Mouse (Mus musculus): ENCODE results near the gene Gm17949. TPM values are rescaled to one million over a fixed set of nuclear protein-coding genes. Genes with fewer than 3 reads are reported as not detected.
A peak's percentile ranks its signal among the peaks of the same experiment; 100 is the strongest.

Gm17949 gene
- polyA plus RNA-seq, 1 experiment from 2014 or later, result 0.43 TPM

GRCm38 (mm10) chr17:57061069-57061468 is 49.8 kb downstream of the Gm17949 start:
- peaks cover 40% of the 10 kb centered on the region for H3K4me1 ChIP-seq (replicated peaks)
- H3K9me3 ChIP-seq, result no peaks in the 10 kb centered on the region
- peak overlapping the region; percentile 74 for H3K4me3 ChIP-seq
- 41% methylated on average over 10 of the region's 10 CpGs for WGBS
- H3K27ac ChIP-seq, result no peak overlapping the region
- no peak for DNase-seq (ENCODE audit: low spot score)
- peaks cover 58% of the 10 kb centered on the region for H3K27me3 ChIP-seq (ENCODE audit: insufficient read depth, poor library complexity, severe bottlenecking)
- peaks cover 10% of the 10 kb centered on the region for H3K36me3 ChIP-seq

- H3K27ac ChIP-seq, result peak overlapping the region; percentile 45; the same call in 1 of the 2 replicates
- no peaks in the 10 kb centered on the region for H3K9me3 ChIP-seq
- peaks cover 40% of the 10 kb centered on the region for H3K4me1 ChIP-seq (replicated peaks)
- H3K36me3 ChIP-seq, result 0 out of 2 replicates have a peak, but pooled peaks cover 5% of the 10 kb centered on the region
- H3K27me3 ChIP-seq (ENCODE audit: insufficient read depth, poor library complexity, severe bottlenecking), result peaks cover 65% of the 10 kb centered on the region
- peak overlapping the region; percentile 47 for H3K4me3 ChIP-seq
- WGBS, result under 1% methylated on average over 39 of the region's 39 CpGs
- no peak for DNase-seq (ENCODE audit: low spot score)
Measured at GRCm38 (mm10) chr17:57062011-57062521, 50.8 kb downstream of the Gm17949 start.

GRCm38 (mm10) chr17:57062548-57062947 is 51.3 kb downstream of the Gm17949 start:
- no peak for DNase-seq (ENCODE audit: low spot score)
- peaks cover 65% of the 10 kb centered on the region for H3K27me3 ChIP-seq (ENCODE audit: insufficient read depth, poor library complexity, severe bottlenecking)
- WGBS, result under 1% methylated on average over 22 of the region's 22 CpGs
- H3K4me3 ChIP-seq, result peak overlapping the region; percentile 47
- H3K9me3 ChIP-seq, result no peaks in the 10 kb centered on the region
- H3K36me3 ChIP-seq, result 0 out of 2 replicates have a peak, but pooled peaks cover 5% of the 10 kb centered on the region
- peaks cover 40% of the 10 kb centered on the region for H3K4me1 ChIP-seq (replicated peaks)
- H3K27ac ChIP-seq, result peak overlapping the region; percentile 45; the same call in 1 of the 2 replicates

GRCm38 (mm10) chr17:57063031-57063430 is 51.8 kb downstream of the Gm17949 start:
- H3K27ac ChIP-seq, result no peak overlapping the region
- peak overlapping the region; percentile 22; the same call in 1 of the 2 replicates for H3K4me3 ChIP-seq
- peaks cover 62% of the 10 kb centered on the region for H3K27me3 ChIP-seq (ENCODE audit: insufficient read depth, poor library complexity, severe bottlenecking)
- 13% methylated on average over 8 of the region's 8 CpGs for WGBS
- no peaks in the 10 kb centered on the region for H3K36me3 ChIP-seq
- no peak for DNase-seq (ENCODE audit: low spot score)
- H3K9me3 ChIP-seq, result no peaks in the 10 kb centered on the region
- peaks cover 39% of the 10 kb centered on the region for H3K4me1 ChIP-seq (replicated peaks)

GRCm38 (mm10) chr17:57066908-57067307 is 55.6 kb downstream of the Gm17949 start:
- Histone ChIP-seq H3K36me3 (no peaks in the 10 kb centered on the region), H3K27me3 (ENCODE audit: insufficient read depth, poor library complexity, severe bottlenecking) (peaks cover 52% of the 10 kb centered on the region)
- 64% methylated on average over 5 of the region's 5 CpGs for WGBS

GRCm38 (mm10) chr17:57070272-57070671 is 59.0 kb downstream of the Gm17949 start:
- Histone ChIP-seq H3K9me3 (no peaks in the 10 kb centered on the region), H3K27ac (peak overlapping the region; percentile 78), H3K27me3 (ENCODE audit: insufficient read depth, poor library complexity, severe bottlenecking) (peaks cover 25% of the 10 kb centered on the region), H3K4me1 (replicated peaks) (peaks cover 17% of the 10 kb centered on the region), H3K4me3 (peak overlapping the region; percentile 41), H3K36me3 (no peaks in the 10 kb centered on the region)
- DNase-seq (ENCODE audit: low spot score), result no peak
- WGBS, result 11% methylated on average over 9 of the region's 9 CpGs

More at GRCm38 (mm10) chr17:57066908-57067307, 55.6 kb downstream of the Gm17949 start:
- no peaks in the 10 kb centered on the region for H3K9me3 ChIP-seq
- peaks cover 24% of the 10 kb centered on the region for H3K4me1 ChIP-seq (replicated peaks)
- no peak overlapping the region for H3K27ac ChIP-seq
- H3K4me3 ChIP-seq, result no peak overlapping the region
- no peak for DNase-seq (ENCODE audit: low spot score)

- peaks cover 21% of the 10 kb centered on the region for H3K27me3 ChIP-seq (ENCODE audit: insufficient read depth, poor library complexity, severe bottlenecking)
- peaks cover 14% of the 10 kb centered on the region for H3K4me1 ChIP-seq (replicated peaks)
- peak overlapping the region; percentile 78 for H3K27ac ChIP-seq
- WGBS, result 3% methylated on average over 11 of the region's 11 CpGs
- H3K9me3 ChIP-seq, result no peaks in the 10 kb centered on the region
- peak overlapping the region; percentile 41 for H3K4me3 ChIP-seq
- DNase-seq (ENCODE audit: low spot score), result peak; percentile 67
- no peaks in the 10 kb centered on the region for H3K36me3 ChIP-seq
Measured at GRCm38 (mm10) chr17:57070699-57071098, 59.4 kb downstream of the Gm17949 start.

Other genes starting within 250 kb of the Gm17949 start
- gene Dus3l, start 246.7 kb upstream of the Gm17949 start, polyA plus RNA-seq (2016; fragmentation: Nextera tagmentation; extraction: Ambion mirVana), result 44.1 and 47.6 TPM in 2 replicates
- gene Prr22, start 241.2 kb upstream of the Gm17949 start, polyA plus RNA-seq (2016; fragmentation: Nextera tagmentation; extraction: Ambion mirVana), result 1.3 TPM in 2 replicates
- gene Rfx2, start 180.5 kb upstream of the Gm17949 start, polyA plus RNA-seq (2016; fragmentation: Nextera tagmentation; extraction: Ambion mirVana), result 10.9 and 13.8 TPM in 2 replicates
- gene Acsbg2, start 137.0 kb upstream of the Gm17949 start, polyA plus RNA-seq (2016; fragmentation: Nextera tagmentation; extraction: Ambion mirVana), result not detected in 2 replicates
- 0.54 and 0.63 TPM in 2 replicates for gene 1700061G19Rik, start 136.0 kb upstream of the Gm17949 start, polyA plus RNA-seq (2016; fragmentation: Nextera tagmentation; extraction: Ambion mirVana)
- 65.4 and 82.4 TPM in 2 replicates for gene Mllt1, start 76.1 kb upstream of the Gm17949 start, polyA plus RNA-seq (2016; fragmentation: Nextera tagmentation; extraction: Ambion mirVana)
- gene Acer1, start 29.3 kb upstream of the Gm17949 start, polyA plus RNA-seq (2016; fragmentation: Nextera tagmentation; extraction: Ambion mirVana), result not detected in 2 replicates
- gene Clpp, start 21.2 kb upstream of the Gm17949 start, polyA plus RNA-seq (2016; fragmentation: Nextera tagmentation; extraction: Ambion mirVana), result 166 and 170 TPM in 2 replicates
- gene Alkbh7, start 14.1 kb upstream of the Gm17949 start, polyA plus RNA-seq (2016; fragmentation: Nextera tagmentation; extraction: Ambion mirVana), result 35.5 TPM in 2 replicates
- gene Pspn, start 11.5 kb upstream of the Gm17949 start, polyA plus RNA-seq (2016; fragmentation: Nextera tagmentation; extraction: Ambion mirVana), result not detected in 2 replicates
- gene Gtf2f1, start 181 bp upstream of the Gm17949 start, polyA plus RNA-seq (2016; fragmentation: Nextera tagmentation; extraction: Ambion mirVana), result 71.0 and 78.3 TPM in 2 replicates
- gene Khsrp, start 20.1 kb downstream of the Gm17949 start, polyA plus RNA-seq (2016; fragmentation: Nextera tagmentation; extraction: Ambion mirVana), result 51.1 and 52.0 TPM in 2 replicates
- gene Slc25a41, start 30.2 kb downstream of the Gm17949 start, polyA plus RNA-seq (2016; fragmentation: Nextera tagmentation; extraction: Ambion mirVana), result not detected in 2 replicates
- gene Crb3, start 47.6 kb downstream of the Gm17949 start, polyA plus RNA-seq (2016; fragmentation: Nextera tagmentation; extraction: Ambion mirVana), result 5.1 and 8.2 TPM in 2 replicates
- 10.5 and 16.2 TPM in 2 replicates for gene Slc25a23, start 48.4 kb downstream of the Gm17949 start, polyA plus RNA-seq (2016; fragmentation: Nextera tagmentation; extraction: Ambion mirVana)
- gene Dennd1c, start 67.0 kb downstream of the Gm17949 start, polyA plus RNA-seq (2016; fragmentation: Nextera tagmentation; extraction: Ambion mirVana), result 3.2 and 3.6 TPM in 2 replicates
- 66.9 and 167 TPM in 2 replicates for gene Tubb4a, start 76.3 kb downstream of the Gm17949 start, polyA plus RNA-seq (2016; fragmentation: Nextera tagmentation; extraction: Ambion mirVana)
- gene Tnfsf9, start 93.9 kb downstream of the Gm17949 start, polyA plus RNA-seq (2016; fragmentation: Nextera tagmentation; extraction: Ambion mirVana), result 9.8 and 10.5 TPM in 2 replicates
- gene Cd70, start 138.3 kb downstream of the Gm17949 start, polyA plus RNA-seq (2016; fragmentation: Nextera tagmentation; extraction: Ambion mirVana), result 0.50 TPM in 1 of 2 replicates, not detected in the other
- 0.18 TPM in 1 of 2 replicates, not detected in the other for gene Tnfsf14, start 182.7 kb downstream of the Gm17949 start, polyA plus RNA-seq (2016; fragmentation: Nextera tagmentation; extraction: Ambion mirVana)
- 0.09 and 0.12 TPM in 2 replicates for gene C3, start 216.7 kb downstream of the Gm17949 start, polyA plus RNA-seq (2016; fragmentation: Nextera tagmentation; extraction: Ambion mirVana)
- 24.3 and 25.4 TPM in 2 replicates for gene Gpr108, start 237.0 kb downstream of the Gm17949 start, polyA plus RNA-seq (2016; fragmentation: Nextera tagmentation; extraction: Ambion mirVana)
- gene Trip10, start 238.0 kb downstream of the Gm17949 start, polyA plus RNA-seq (2016; fragmentation: Nextera tagmentation; extraction: Ambion mirVana), result 28.1 and 37.9 TPM in 2 replicates